Mouse (Mus musculus): ENCODE results near the gene Ccdc63. TPM values are rescaled to one million over a fixed set of nuclear protein-coding genes. Genes with fewer than 3 reads are reported as not detected.

Ccdc63 gene
- total RNA-seq, 2 experiments from 2014 or later: not detected

- DNase-seq: peak; percentile 92 to 93
- intact Hi-C loops (cut with DNase I): loop anchor here (1.0 to 10.0 kb wide), 3 partner anchors 45 to 243 kb away; partner anchors contain the start of genes Fam216a, Gpn3 and Tctn1
Measured at GRCm38 (mm10) chr5:122131076-122132051, 9.3 kb downstream of the Ccdc63 start.

DNA sequence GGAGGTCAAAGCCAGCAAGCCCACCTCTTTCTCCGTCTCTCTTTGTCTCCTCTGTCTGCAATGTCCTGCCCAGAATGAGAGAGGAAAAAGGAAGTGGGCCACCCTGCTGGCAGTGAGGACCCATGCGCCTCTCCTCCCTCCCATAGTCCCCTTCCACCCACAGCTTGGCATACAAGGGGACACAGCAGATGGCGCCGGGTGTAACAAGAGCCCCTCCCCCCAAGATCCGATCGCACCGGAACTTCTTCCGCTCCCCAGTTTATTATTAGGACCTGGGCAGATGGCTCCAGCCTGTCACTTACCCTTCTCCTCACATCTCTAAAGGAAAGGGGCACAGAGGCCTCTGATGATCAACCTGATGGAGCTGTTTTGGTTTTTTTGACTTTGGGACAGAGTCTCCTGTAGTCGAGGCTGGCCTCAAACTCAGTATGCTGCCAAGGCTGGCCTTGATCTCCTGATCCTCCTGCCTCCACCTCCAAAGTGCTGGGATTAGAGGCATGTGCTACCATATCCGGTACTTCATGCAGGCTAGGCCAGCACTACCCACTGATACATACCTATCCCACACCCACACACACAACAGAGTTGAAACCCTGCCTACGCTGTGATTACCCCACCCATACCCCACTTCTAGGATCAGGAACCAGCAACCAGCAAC lies 10.2 kb downstream of the Ccdc63 start:
- no peak for DNase-seq
- intact Hi-C loops (cut with DNase I): loop anchor here (5.0 to 10.0 kb wide), 2 partner anchors 132 to 244 kb away; partner anchors contain the start of genes Fam216a, Gpn3 and Tctn1

DNA sequence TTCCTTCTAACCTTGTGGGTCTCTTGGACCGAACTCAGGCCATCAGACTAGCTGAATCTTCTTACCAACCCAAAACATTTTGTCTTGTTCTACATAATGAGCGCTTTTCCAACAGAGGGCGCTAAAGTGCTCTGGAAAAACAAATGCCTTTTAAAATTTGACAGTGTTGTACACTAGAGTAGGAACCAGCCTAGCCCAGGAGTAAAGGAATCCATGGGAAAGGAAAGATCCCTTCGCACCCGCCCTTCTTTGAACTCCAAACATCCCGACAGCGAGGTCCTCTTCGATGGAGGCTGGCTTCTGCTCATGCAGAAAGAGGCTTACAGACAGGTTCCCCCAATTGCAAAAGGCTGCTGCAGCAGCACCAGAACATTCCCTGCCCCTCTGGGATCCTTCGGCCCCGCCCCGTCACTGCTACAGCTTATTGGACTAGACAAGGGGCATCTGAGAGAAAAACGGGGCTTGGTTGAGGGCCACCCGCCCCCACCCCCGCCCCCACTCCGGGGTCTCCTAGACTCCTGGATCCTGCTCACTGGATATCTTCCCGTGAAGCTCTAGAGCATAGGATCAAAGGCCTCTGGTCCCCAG lies 11.5 kb downstream of the Ccdc63 start:
- peak; percentile 70 to 86 for DNase-seq
- intact Hi-C loops (cut with DNase I): loop anchor here (5.0 kb wide), 1 partner anchor 213 kb away; no protein-coding TSS in a partner anchor

- intact Hi-C loops (cut with DNase I): loop anchor here (5.0 kb wide), 1 partner anchor 217 kb away; no protein-coding TSS in a partner anchor
Measured at GRCm38 (mm10) chr5:122125211-122125760, 15.3 kb downstream of the Ccdc63 start.

DNA sequence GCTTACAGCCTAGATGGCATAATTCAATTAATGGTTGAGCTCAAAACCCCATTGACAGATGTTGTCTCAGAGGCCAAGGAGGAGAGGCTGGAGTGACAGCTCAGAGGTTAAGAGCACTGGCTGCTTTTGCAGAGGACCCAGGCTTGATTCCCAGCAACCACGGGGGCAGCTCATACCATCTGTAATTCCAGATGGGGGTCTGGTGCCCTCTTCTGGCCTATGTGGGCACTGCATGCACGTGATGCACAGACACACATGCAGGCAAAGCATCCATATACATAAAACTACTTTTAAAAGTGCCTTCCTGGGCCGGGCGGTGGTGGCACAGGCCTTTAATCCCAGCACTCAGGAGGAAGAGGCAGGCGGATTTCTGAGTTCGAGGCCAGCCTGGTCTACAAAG lies 24.4 kb downstream of the Ccdc63 start:
- intact Hi-C loops (cut with DNase I): no loop called here
- DNase-seq: no peak

More at GRCm38 (mm10) chr5:122125211-122125760, 15.3 kb downstream of the Ccdc63 start:
- no peak for DNase-seq

GRCm38 (mm10) chr5:122115266-122115763 lies 25.3 kb downstream of the Ccdc63 start:
- intact Hi-C loops (cut with DNase I): no loop called here
- DNase-seq: no peak

DNA sequence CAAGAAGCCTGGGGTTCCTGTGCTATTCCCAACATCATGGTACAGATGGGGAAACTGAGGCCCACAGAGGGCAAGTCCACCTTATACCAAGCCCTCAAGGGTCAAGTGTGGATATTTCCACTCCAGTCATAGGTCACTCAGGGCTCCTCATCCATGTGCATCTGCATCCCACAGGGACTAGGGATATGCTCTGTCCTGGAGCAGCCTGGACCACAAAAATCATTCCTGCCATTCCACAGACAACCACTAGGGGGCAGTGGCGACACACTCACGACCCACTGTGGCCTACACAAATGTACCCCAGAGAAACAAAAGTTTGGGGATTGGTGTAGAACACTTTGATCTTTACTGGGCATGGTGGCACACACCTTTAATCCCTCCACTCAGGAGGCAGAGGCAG lies 26.4 kb downstream of the Ccdc63 start:
- peak in 1 of 2 experiments; percentile 70 for DNase-seq
- intact Hi-C loops (cut with DNase I): no loop called here

DNA sequence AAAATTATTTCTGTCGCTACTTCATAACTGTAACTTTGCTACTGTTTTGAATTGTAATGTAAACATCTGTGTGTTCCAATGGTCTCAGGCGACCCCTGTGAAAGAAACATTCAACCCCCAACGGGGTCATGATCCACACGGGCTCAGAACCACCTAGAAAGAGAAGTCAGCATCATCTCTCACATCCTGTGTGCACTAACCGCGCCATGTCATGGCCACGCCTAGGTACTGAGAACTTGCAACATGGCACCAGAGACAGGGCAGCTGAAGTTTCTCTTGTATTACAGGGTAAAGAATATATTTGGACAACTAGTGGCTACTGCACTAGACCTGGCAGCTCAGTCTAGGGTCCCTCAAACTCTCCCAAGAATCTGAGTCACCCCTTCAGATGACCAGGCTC lies 27.2 kb downstream of the Ccdc63 start:
- intact Hi-C loops (cut with DNase I): no loop called here
- DNase-seq: no peak

- no peak for DNase-seq
- intact Hi-C loops (cut with DNase I): no loop called here
Measured at GRCm38 (mm10) chr5:122111933-122112248, 28.7 kb downstream of the Ccdc63 start.

GRCm38 (mm10) chr5:122111091-122111932 lies 29.3 kb downstream of the Ccdc63 start:
- intact Hi-C loops (cut with DNase I): no loop called here
- no peak for DNase-seq

- intact Hi-C loops (cut with DNase I): no loop called here
- DNase-seq: peak in 1 of 2 experiments; percentile 46
Measured at GRCm38 (mm10) chr5:122110625-122111024, 30.0 kb downstream of the Ccdc63 start.

DNA sequence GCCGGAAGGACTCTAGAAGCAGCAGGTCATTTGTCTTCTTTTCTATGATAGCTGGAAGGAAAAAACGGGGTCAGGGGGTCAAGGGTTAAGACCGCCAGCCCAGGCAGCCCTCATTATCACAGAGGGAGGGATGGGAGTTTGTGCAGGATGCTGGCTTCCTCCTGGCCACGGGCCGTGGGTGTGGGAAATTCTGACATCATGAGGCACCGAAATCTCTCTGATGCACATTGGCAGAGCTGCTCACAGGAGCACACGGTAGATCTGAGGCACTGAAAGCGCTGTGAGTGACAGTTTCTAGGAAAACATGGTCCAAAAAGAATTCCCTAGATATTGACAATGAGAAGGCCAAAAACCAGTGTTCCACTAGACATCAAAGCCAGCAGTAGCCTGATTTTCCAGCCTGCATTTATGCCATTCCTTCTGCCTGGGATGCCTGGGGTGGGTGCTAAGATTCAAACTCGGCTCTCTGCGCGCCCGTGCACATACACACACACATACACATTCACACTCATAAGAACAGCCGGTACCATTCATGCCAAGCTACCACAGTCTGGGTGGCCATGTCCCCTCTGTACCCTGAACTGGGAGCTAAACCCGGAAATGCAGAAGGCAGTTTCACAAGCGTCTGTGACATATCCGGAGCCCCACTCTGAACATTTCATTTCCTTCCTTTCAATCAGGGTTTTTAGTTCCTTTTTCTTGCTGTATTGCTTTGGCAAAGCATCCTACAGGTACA lies 31.1 kb downstream of the Ccdc63 start:
- intact Hi-C loops (cut with DNase I): no loop called here
- DNase-seq: peak in 1 of 2 experiments; percentile 66

- DNase-seq: no peak
Measured at GRCm38 (mm10) chr5:122108104-122108503, 32.5 kb downstream of the Ccdc63 start.

DNA sequence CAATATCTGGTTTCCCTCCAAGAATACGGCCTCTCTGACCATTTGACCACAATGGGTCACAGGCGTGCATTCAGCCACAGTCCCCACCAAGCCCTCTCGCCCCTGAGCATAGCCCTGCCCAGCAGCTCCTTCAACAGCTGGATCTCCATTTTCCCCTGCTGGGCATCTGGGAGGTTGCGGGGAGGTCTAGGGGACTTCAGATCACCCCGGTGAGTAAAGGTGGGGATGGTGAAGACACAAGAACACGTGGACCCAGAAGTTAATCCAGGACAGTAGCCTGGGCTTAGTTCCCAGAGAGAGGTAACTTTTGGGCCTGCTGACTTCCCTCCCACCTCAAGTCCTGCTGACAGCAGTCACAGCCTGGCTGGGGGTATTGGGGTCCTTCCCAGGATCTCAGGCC lies 34.4 kb downstream of the Ccdc63 start:
- DNase-seq: peak in 1 of 2 experiments; percentile 32
- intact Hi-C loops (cut with DNase I): no loop called here

More at GRCm38 (mm10) chr5:122108104-122108503, 32.5 kb downstream of the Ccdc63 start:
- intact Hi-C loops (cut with DNase I): no loop called here

- DNase-seq: no peak
- intact Hi-C loops (cut with DNase I): no loop called here
Measured at GRCm38 (mm10) chr5:122104981-122105380, 35.6 kb downstream of the Ccdc63 start.

GRCm38 (mm10) chr5:122104201-122104600 lies 36.4 kb downstream of the Ccdc63 start:
- peak; percentile 62 to 68 for DNase-seq

GRCm38 (mm10) chr5:122103075-122103474 lies 37.5 kb downstream of the Ccdc63 start:
- intact Hi-C loops (cut with DNase I): no loop called here
- no peak for DNase-seq

More at GRCm38 (mm10) chr5:122104201-122104600, 36.4 kb downstream of the Ccdc63 start:
- intact Hi-C loops (cut with DNase I): no loop called here

DNA sequence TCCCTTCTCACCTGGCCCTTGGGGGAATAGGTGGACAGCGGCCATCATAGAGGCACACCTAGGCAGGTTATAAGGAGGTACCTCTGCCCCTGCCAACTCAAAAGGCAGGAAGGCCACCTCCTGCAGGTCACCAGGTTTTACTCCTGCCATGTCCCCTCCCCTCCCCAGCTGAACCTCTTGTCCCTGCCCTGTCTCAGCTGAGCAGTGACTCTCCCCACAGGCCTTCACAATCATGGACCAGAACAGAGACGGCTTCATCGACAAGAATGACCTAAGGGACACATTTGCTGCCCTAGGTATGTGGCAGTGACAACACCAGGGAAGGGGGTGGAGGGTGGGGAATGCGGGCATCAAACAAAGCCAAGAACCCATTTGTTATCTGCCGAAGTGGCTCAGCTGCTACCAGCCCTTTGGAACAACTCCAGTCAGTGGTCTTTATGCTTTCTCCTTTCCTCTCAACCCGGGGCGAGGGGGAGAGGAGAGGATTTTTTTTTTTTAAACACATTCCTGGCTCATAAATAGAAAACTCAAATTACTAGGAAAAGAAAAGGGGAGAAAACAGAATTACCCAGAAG lies 38.1 kb downstream of the Ccdc63 start:
- intact Hi-C loops (cut with DNase I): no loop called here
- DNase-seq: peak in 1 of 2 experiments; percentile 48
